Mouse (Mus musculus): Measurements from ENCODE around the gene Adcy2.

DNA sequence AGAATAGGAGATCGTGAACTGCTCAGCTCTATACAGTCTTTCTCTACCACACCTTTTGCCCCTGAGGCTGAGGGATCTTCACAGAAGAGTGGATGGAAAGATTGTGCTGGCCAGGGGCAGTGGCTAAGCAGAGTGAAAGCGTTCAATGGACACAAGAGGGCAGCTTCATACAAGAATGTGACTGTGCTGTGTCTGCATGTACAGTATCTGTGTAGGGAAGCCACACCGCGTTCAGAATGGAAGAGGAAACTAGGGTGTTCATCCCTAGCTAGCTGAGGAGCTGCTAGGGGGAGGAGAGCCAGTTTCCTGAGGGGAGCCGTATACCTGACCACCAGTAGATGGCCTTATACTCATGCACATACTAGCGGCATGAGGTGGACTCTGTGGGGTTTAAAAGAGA is 376.5 kb downstream of the Adcy2 start:
- TF ChIP-seq CTCF (IDR thresholded peaks at IDR 0.05; ENCODE audit: control insufficient read depth, insufficient read depth, insufficient read length): no peak
- TF ChIP-seq CEBPB (IDR thresholded peaks at IDR 0.05; ENCODE audit: low read depth): no peak
- TF ChIP-seq FOSL1 (IDR thresholded peaks at IDR 0.05; ENCODE audit: insufficient read depth, low read length, poor library complexity, severe bottlenecking): no peak
- no peak for TF ChIP-seq USF1 (IDR thresholded peaks at IDR 0.05; ENCODE audit: low read depth)
- no peak for TF ChIP-seq MAX (IDR thresholded peaks at IDR 0.05)
- TF ChIP-seq MYOD1 (IDR thresholded peaks at IDR 0.05; ENCODE audit: control insufficient read depth, insufficient read length, low read depth): no peak
